Mouse (Mus musculus): ENCODE data around the gene Smarcal1. TPM values are rescaled to one million over a fixed set of nuclear protein-coding genes. Genes with fewer than 3 reads are reported as not detected.

Smarcal1 gene
- polyA plus RNA-seq, 1 experiment = 12.1 TPM

DNA sequence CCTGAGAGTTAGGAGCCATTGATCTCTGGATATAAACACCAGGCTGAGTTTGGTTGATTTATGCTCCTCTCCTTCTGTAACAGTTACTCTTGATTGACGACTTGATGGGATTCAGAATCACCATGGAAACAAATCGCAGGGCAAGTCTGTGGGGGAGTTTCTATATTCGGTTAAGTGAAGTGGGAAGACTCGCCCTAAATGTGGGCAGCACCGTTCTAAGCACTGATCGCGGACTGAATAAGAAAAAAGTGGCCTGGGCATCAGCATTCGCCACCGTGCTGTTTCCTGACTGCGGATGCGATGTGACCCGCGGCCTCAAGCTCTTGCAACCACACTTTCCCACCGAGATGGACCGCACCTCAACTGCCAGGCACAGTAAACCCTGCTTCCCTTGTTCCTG is 4.7 kb upstream of the Smarcal1 start:
- Histone ChIP-seq H3K4me3 (replicated peaks; ENCODE audit: control insufficient read depth, low read depth, low read length) (no peak overlapping the region), H3K27ac (ENCODE audit: control insufficient read depth, insufficient read depth, low read depth, low read length, poor library complexity) (no peak overlapping the region), H3K4me1 (ENCODE audit: control insufficient read depth, insufficient read depth, low read length) (no peaks in the 10 kb centered on the region; the same call in 1 of the 2 replicates)
- TF ChIP-seq CTCF (IDR thresholded peaks at IDR 0.05; ENCODE audit: control insufficient read depth, insufficient read depth, low read length) = no peak
- no peak for TF ChIP-seq POLR2A (IDR thresholded peaks at IDR 0.05; ENCODE audit: borderline replicate concordance, control insufficient read depth, low read depth, low read length)
- WGBS = 29% methylated on average over 15 of the region's 15 CpGs

DNA sequence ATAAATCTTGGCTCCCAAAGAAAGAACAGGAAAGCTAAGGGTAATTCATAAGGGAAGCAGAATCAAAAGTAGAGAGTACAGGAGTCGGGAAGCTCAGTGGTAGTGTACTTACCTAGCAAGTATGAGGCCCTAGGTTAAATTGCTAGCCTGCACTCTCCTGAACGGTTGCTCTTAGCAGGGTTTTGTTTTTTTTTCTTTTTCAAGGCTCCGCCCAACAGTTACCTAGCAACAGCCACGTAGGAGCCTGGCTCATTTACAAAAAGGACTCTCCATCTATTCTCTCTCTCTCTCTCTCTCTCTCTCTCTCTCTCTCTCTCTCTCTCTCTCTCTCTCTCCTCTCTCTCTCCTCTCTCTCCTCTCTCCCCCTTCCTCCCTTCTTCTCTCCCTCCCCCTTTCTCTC is 4.2 kb upstream of the Smarcal1 start:
- TF ChIP-seq POLR2A (IDR thresholded peaks at IDR 0.05; ENCODE audit: borderline replicate concordance, control insufficient read depth, low read depth, low read length) = no peak
- no peak for TF ChIP-seq CTCF (IDR thresholded peaks at IDR 0.05; ENCODE audit: control insufficient read depth, insufficient read depth, low read length)
- Histone ChIP-seq H3K27ac (ENCODE audit: control insufficient read depth, insufficient read depth, low read depth, low read length, poor library complexity) (no peak overlapping the region), H3K4me1 (ENCODE audit: control insufficient read depth, insufficient read depth, low read length) (no peaks in the 10 kb centered on the region; the same call in 1 of the 2 replicates), H3K4me3 (replicated peaks; ENCODE audit: control insufficient read depth, low read depth, low read length) (no peak overlapping the region)
- 32% methylated on average over 4 of the region's 4 CpGs for WGBS

- no peak for TF ChIP-seq CTCF (IDR thresholded peaks at IDR 0.05; ENCODE audit: control insufficient read depth, insufficient read depth, low read length)
- no peak for TF ChIP-seq POLR2A (IDR thresholded peaks at IDR 0.05; ENCODE audit: borderline replicate concordance, control insufficient read depth, low read depth, low read length)
- H3K4me3 ChIP-seq (replicated peaks; ENCODE audit: control insufficient read depth, low read depth, low read length) = no peak overlapping the region
- WGBS = 72% methylated on average over 4 of the region's 4 CpGs
- no peaks in the 10 kb centered on the region; the same call in 1 of the 2 replicates for H3K4me1 ChIP-seq (ENCODE audit: control insufficient read depth, insufficient read depth, low read length)
- H3K27ac ChIP-seq (ENCODE audit: control insufficient read depth, insufficient read depth, low read depth, low read length, poor library complexity) = no peak overlapping the region
Observed at GRCm38 (mm10) chr1:72583906-72584305, 855 bp downstream of the Smarcal1 start.

DNA sequence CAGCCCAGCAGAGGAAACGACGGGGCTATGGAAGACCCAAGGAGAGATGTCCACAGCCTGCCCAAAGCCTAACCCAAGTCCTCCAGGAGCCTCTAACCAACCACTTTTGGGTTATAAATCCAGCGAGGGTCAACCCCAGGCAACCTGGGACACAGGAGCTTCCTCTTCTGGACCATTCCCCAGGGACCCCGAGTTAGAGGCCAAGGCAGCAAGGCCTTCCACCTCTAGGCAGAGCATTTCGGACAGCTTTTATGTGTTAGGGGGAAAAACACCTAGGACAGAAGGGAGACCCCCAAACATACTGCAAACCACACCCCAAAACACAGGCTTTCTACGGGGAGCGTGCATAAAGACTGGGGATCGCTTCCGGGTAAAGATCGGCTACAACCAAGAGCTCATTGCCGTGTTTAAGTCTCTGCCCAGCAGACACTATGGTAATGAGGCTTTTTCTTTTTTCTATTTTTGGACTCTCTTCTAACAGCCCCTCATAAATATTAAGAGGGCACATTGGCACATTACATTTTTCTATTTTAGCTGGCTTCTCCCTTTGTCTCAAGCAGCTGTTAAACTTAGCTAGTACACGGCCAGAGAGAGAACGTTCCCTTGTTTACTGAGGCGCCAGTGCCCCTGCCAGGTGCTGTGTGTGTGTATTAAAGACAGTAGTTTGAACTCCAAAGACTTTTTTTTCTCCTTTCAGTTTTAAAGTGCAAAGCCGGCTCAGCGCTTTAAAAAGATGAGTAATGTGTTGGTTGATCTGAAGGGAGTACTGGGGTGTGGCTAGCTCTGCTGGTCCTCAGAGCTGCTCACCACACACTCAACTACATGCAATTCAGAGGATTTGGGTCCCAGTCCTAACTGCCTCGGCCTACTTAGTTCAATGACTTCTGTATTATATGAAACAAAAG is 3.2 kb downstream of the Smarcal1 start:
- H3K27ac ChIP-seq (ENCODE audit: control insufficient read depth, insufficient read depth, low read depth, low read length, poor library complexity) = no peak overlapping the region
- no peaks in the 10 kb centered on the region; the same call in 1 of the 2 replicates for H3K4me1 ChIP-seq (ENCODE audit: control insufficient read depth, insufficient read depth, low read length)
- no peak for TF ChIP-seq POLR2A (IDR thresholded peaks at IDR 0.05; ENCODE audit: borderline replicate concordance, control insufficient read depth, low read depth, low read length)
- no peak for TF ChIP-seq CTCF (IDR thresholded peaks at IDR 0.05; ENCODE audit: control insufficient read depth, insufficient read depth, low read length)
- WGBS = 92% methylated on average over 17 of the region's 17 CpGs
- no peak overlapping the region for H3K4me3 ChIP-seq (replicated peaks; ENCODE audit: control insufficient read depth, low read depth, low read length)

DNA sequence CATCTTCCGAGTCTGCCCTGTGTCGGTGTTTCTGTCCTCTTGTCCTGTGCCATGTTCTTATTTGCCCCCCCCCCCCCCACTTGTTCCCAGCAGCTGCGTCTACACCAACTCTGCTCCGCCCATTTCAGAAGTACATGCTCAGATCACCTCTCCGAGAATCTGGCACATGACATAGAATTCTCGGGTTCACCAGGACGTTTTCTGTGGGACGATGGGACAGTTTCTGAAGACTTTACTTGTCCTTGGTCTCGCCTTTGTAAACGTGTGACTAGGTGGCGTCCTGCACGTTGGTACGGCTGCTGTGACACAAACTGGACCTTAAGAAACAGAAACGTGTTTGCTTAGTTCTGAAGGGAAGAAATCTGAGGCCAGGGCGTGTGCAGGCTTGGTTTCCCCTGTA is 4.5 kb downstream of the Smarcal1 start:
- Histone ChIP-seq H3K4me3 (replicated peaks; ENCODE audit: control insufficient read depth, low read depth, low read length) (no peak overlapping the region), H3K4me1 (ENCODE audit: control insufficient read depth, insufficient read depth, low read length) (no peaks in the 10 kb centered on the region; the same call in 1 of the 2 replicates), H3K27ac (ENCODE audit: control insufficient read depth, insufficient read depth, low read depth, low read length, poor library complexity) (no peak overlapping the region)
- TF ChIP-seq POLR2A (IDR thresholded peaks at IDR 0.05; ENCODE audit: borderline replicate concordance, control insufficient read depth, low read depth, low read length) = no peak
- TF ChIP-seq CTCF (IDR thresholded peaks at IDR 0.05; ENCODE audit: control insufficient read depth, insufficient read depth, low read length) = no peak
- WGBS = 88% methylated on average over 15 of the region's 15 CpGs

GRCm38 (mm10) chr1:72588763-72589162 is 5.7 kb downstream of the Smarcal1 start:
- TF ChIP-seq POLR2A (IDR thresholded peaks at IDR 0.05; ENCODE audit: borderline replicate concordance, control insufficient read depth, low read depth, low read length) (no peak), CTCF (IDR thresholded peaks at IDR 0.05; ENCODE audit: control insufficient read depth, insufficient read depth, low read length) (no peak)
- 65% methylated on average over 2 of the region's 2 CpGs for WGBS
- H3K27ac ChIP-seq (ENCODE audit: control insufficient read depth, insufficient read depth, low read depth, low read length, poor library complexity) = no peak overlapping the region

DNA sequence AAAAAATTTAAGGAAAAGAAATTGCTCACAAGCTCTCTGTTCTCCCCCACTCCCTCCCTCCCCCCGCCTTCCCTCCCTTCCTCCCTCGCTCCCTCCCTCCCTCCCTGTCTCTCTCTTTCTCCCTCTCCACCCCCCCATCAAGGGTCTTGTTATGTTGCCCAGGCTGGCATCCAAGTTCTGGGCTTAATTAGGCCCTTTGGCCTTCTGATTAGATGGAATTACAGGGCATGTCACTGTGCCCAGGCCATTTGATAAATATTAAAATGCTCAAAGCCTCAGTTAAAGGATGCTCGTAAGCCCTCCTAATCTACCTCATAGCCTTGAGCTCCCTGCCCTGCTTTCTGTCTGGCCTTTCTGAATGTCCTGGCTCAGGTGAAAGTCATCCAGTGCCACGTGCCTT is 7.6 kb downstream of the Smarcal1 start:
- WGBS = 85% methylated on average over 4 of the region's 4 CpGs
- Histone ChIP-seq H3K27ac (ENCODE audit: control insufficient read depth, insufficient read depth, low read depth, low read length, poor library complexity) (no peak overlapping the region), H3K4me3 (replicated peaks; ENCODE audit: control insufficient read depth, low read depth, low read length) (no peak overlapping the region), H3K4me1 (ENCODE audit: control insufficient read depth, insufficient read depth, low read length) (no peaks in the 10 kb centered on the region)
- TF ChIP-seq POLR2A (IDR thresholded peaks at IDR 0.05; ENCODE audit: borderline replicate concordance, control insufficient read depth, low read depth, low read length) = no peak
- TF ChIP-seq CTCF (IDR thresholded peaks at IDR 0.05; ENCODE audit: control insufficient read depth, insufficient read depth, low read length) = no peak

More at GRCm38 (mm10) chr1:72588763-72589162, 5.7 kb downstream of the Smarcal1 start:
- H3K4me1 ChIP-seq (ENCODE audit: control insufficient read depth, insufficient read depth, low read length) = no peaks in the 10 kb centered on the region; the same call in 1 of the 2 replicates
- H3K4me3 ChIP-seq (replicated peaks; ENCODE audit: control insufficient read depth, low read depth, low read length) = no peak overlapping the region

DNA sequence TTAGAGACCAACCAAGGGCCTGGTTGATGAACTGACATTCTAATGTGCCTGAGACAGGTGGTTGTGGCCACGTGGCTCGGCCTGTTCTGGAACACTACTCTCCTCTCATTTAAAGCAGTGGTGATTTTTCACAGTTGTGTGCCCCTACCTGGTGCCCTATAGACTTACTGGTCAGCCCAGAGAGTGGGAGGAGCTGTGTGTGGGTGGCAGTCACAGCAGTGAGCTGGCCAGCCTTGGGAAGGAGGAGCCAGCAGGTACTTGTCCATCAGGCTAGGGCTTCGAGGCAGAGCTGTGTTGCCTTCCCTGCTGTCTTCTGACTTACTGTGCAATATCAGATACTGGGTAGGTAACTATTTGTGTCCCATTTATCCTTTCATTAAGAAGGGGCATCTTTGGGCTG is 9.3 kb downstream of the Smarcal1 start:
- TF ChIP-seq POLR2A (IDR thresholded peaks at IDR 0.05; ENCODE audit: borderline replicate concordance, control insufficient read depth, low read depth, low read length) = no peak
- TF ChIP-seq CTCF (IDR thresholded peaks at IDR 0.05; ENCODE audit: control insufficient read depth, insufficient read depth, low read length) = no peak
- no peak overlapping the region for H3K27ac ChIP-seq (ENCODE audit: control insufficient read depth, insufficient read depth, low read depth, low read length, poor library complexity)
- no peak overlapping the region for H3K4me3 ChIP-seq (replicated peaks; ENCODE audit: control insufficient read depth, low read depth, low read length)
- H3K4me1 ChIP-seq (ENCODE audit: control insufficient read depth, insufficient read depth, low read length) = no peaks in the 10 kb centered on the region
- 86% methylated on average over 3 of the region's 3 CpGs for WGBS
